ENCODE assay signal across 9 mouse cellular contexts in the genomic region with DNA sequence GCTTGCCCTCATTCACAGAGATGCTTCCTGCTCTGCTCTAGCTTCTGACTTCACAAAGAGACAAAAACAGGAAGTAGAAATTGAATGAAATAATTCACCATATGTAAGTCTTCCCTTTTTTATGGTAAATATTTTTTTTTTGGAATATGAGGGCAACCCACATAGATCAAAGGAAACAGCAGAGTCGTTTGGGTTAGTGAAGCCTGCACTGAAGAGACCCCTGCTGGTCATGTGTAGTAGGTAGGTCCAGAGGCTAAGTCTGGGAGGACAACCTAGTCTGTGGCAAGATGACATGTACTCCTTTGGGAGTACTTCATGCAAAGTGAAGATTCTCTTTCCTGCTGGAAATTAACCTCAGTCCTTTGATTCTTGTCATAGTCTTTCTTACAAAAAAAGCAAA. TPM values are rescaled to one million over a fixed set of nuclear protein-coding genes. Genes with fewer than 3 reads are reported as not detected.
DNase-seq lines count a peak whose midpoint lies in the region; ATAC-seq and TF ChIP-seq lines count a peak whose summit lies in the region.
"Had no signal": no experiment of that assay in that cellular context is flagged by ENCODE, and none has a peak within 500 bp of the region (broad histone marks: within the 10 kb centered on the region; RNA-seq: fewer than 3 reads in every experiment).

No protein-coding gene starts in this region.

- TF ChIP-seq CTCF in brain, embryonic 14.5 days (IDR thresholded peaks at IDR 0.05; ENCODE audit: borderline replicate concordance, extremely low read depth, insufficient read depth, insufficient read length): peak; percentile 49; the same call in 1 of the 2 replicates
- peak; percentile 34; the same call in 1 of the 2 replicates for TF ChIP-seq CTCF in small intestine, adult 2 months (IDR thresholded peaks at IDR 0.05; ENCODE audit: extremely low read depth, insufficient read length, insufficient replicate concordance, low read depth, low read length)

- H3K9me3 ChIP-seq in midbrain, embryonic 16.5 days (replicated peaks; ENCODE audit: control insufficient read depth, low read length, poor library complexity, severe bottlenecking): no peaks in the 10 kb centered on the region
- H3K9me3 ChIP-seq: G1E had no signal

- no peak overlapping the region for H3K4me2 ChIP-seq in midbrain, embryonic 16.5 days (ENCODE audit: low read length)

- 0% methylated on average over 1 of the region's 1 CpGs for WGBS in small intestine, adult 2 months
- WGBS in midbrain, embryonic 16.5 days: 3% methylated on average over 1 of the region's 1 CpGs

- H3K4me1 ChIP-seq in small intestine, adult 2 months (ENCODE audit: control insufficient read depth, insufficient read depth, insufficient read length, low read length): no peaks in the 10 kb centered on the region
- no peaks in the 10 kb centered on the region for H3K4me1 ChIP-seq in midbrain, embryonic 16.5 days (ENCODE audit: control insufficient read depth, insufficient read depth, low read length)

- H3K4me3 ChIP-seq in small intestine, adult 2 months (ENCODE audit: low read depth, low read length): no peak overlapping the region
- no peak overlapping the region for H3K4me3 ChIP-seq in midbrain, embryonic 16.5 days (ENCODE audit: low read depth, low read length)

- H3K36me3 ChIP-seq in small intestine, adult 2 months (ENCODE audit: control insufficient read depth, insufficient read depth, low read length): no peaks in the 10 kb centered on the region
- no peaks in the 10 kb centered on the region for H3K36me3 ChIP-seq in midbrain, embryonic 16.5 days (ENCODE audit: control insufficient read depth, insufficient read depth, low read length)
- H3K36me3 ChIP-seq: G1E had no signal

- no peak for TF ChIP-seq POLR2A in brain, embryonic 14.5 days (IDR thresholded peaks at IDR 0.05; ENCODE audit: borderline replicate concordance, extremely low read depth, insufficient read depth, insufficient read length, poor library complexity, severe bottlenecking)
- TF ChIP-seq POLR2A in small intestine, adult 2 months (IDR thresholded peaks at IDR 0.05; ENCODE audit: low read depth, low read length): no peak

- no peak overlapping the region for H3K9ac ChIP-seq in midbrain, embryonic 16.5 days (ENCODE audit: low read depth, low read length)

- H3K27ac ChIP-seq in small intestine, adult 2 months (ENCODE audit: insufficient read depth, low read depth, low read length): no peak overlapping the region
- H3K27ac ChIP-seq in midbrain, embryonic 16.5 days (ENCODE audit: low read length): no peak overlapping the region

- no peak for DNase-seq in frontal cortex, postnatal 36 days (ENCODE audit: low spot score in 2 of 2)
- peak; percentile 46 for DNase-seq in A20 (ENCODE audit: low read depth, low spot score)
- peak; percentile 40 for DNase-seq in brain, embryonic 14.5 days (ENCODE audit: low read depth)
- DNase-seq in liver: peak; percentile 31
- no peak for DNase-seq in right cerebral cortex, adult 18-20 months

- ATAC-seq in frontal cortex, adult (ENCODE audit: low TSS enrichment): peak; percentile 72; the same call in 1 of the 2 replicates
- ATAC-seq in midbrain, embryonic 16.5 days: no peak

- H3K27me3 ChIP-seq in small intestine, adult 2 months (ENCODE audit: control insufficient read depth, insufficient read depth, low read length): no peaks in the 10 kb centered on the region
- H3K27me3 ChIP-seq in midbrain, embryonic 16.5 days (ENCODE audit: control insufficient read depth, insufficient read depth, low read depth, low read length): no peaks in the 10 kb centered on the region

RNA-seq across cellular contexts. Expression of gene Klhl9, which starts 5.1 kb away (rescaled TPM):
- 45.5 and 69.0 TPM in 2 replicates for polyA plus RNA-seq in brain, embryonic 14.5 days (2012; rRNA removed)
- 6.5 and 11.3 TPM in 2 replicates for polyA plus RNA-seq in small intestine, adult 2 months (2012; rRNA removed)
- 115 and 125 TPM in 2 replicates for polyA plus RNA-seq in midbrain, embryonic 16.5 days (2015; fragmentation: Nextera tagmentation; extraction: Ambion mirVana)

RNA-seq across cellular contexts. Expression of gene Gm26566, which starts 5.7 kb away (rescaled TPM):
- polyA plus RNA-seq in brain, embryonic 14.5 days (2012; rRNA removed): 1.2 and 2.4 TPM in 2 replicates
- 0.68 TPM in 1 of 2 replicates, not detected in the other for polyA plus RNA-seq in small intestine, adult 2 months (2012; rRNA removed)
- polyA plus RNA-seq in midbrain, embryonic 16.5 days (2015; fragmentation: Nextera tagmentation; extraction: Ambion mirVana): 1.3 and 1.7 TPM in 2 replicates

RNA-seq across cellular contexts. Expression of gene Gm13271, which starts 27.3 kb away (rescaled TPM):
- not detected in 2 replicates for polyA plus RNA-seq in brain, embryonic 14.5 days (2012; rRNA removed)
- not detected in 2 replicates for polyA plus RNA-seq in small intestine, adult 2 months (2012; rRNA removed)
- polyA plus RNA-seq in midbrain, embryonic 16.5 days (2015; fragmentation: Nextera tagmentation; extraction: Ambion mirVana): not detected in 2 replicates
- polyA plus RNA-seq: G1E had no signal

RNA-seq across cellular contexts. Expression of gene Gm13283, which starts 32.6 kb away (rescaled TPM):
- polyA plus RNA-seq in brain, embryonic 14.5 days (2012; rRNA removed): not detected in 2 replicates
- 0.08 TPM in 2 replicates for polyA plus RNA-seq in small intestine, adult 2 months (2012; rRNA removed)
- polyA plus RNA-seq in midbrain, embryonic 16.5 days (2015; fragmentation: Nextera tagmentation; extraction: Ambion mirVana): not detected in 2 replicates
- polyA plus RNA-seq: G1E had no signal

RNA-seq across cellular contexts. Expression of gene Ifnab, which starts 36.2 kb away (rescaled TPM):
- not detected in 2 replicates for polyA plus RNA-seq in brain, embryonic 14.5 days (2012; rRNA removed)
- polyA plus RNA-seq in small intestine, adult 2 months (2012; rRNA removed): not detected in 2 replicates
- not detected in 2 replicates for polyA plus RNA-seq in midbrain, embryonic 16.5 days (2015; fragmentation: Nextera tagmentation; extraction: Ambion mirVana)
- polyA plus RNA-seq: G1E had no signal

Comparison
In these comparisons a context has a peak if more than half of its experiments do, and no peak if none do; other contexts are left out.
1. DNase-seq: peak in A20 (single experiment), brain, embryonic 14.5 days (single experiment) and liver (single experiment); none in frontal cortex, postnatal 36 days (0 of 2) and right cerebral cortex, adult 18-20 months (single experiment).